ENCODE assay signal across 8 mouse cellular contexts in genomic region chr17:8164701-8165607, GRCm38 (mm10). TPM values are rescaled to one million over a fixed set of nuclear protein-coding genes. Genes with fewer than 3 reads are reported as not detected.
DNase-seq lines count a peak whose midpoint lies in the region; ATAC-seq and TF ChIP-seq lines count a peak whose summit lies in the region.
"Not testable (repeated sequence)": the region's sequence is repeated elsewhere in the genome, so short reads cannot be mapped to it uniquely, and the experiment has no call there.

Fgfr1op (plus strand) TSS chr17:8165501.

- peak; percentile 96 for ATAC-seq in embryonic facial prominence, embryonic 13.5 days (ENCODE audit: insufficient number of reproducible peaks, insufficient read depth, low FRiP score, low TSS enrichment, low read depth)
- ATAC-seq in granulocyte monocyte progenitor cell, adult 5-6 weeks (replicated peaks; ENCODE audit: poor library complexity, severe bottlenecking), result peak; percentile 83
- peak; percentile 84 for ATAC-seq in inflammation-experienced regulatory T-cells, adult 6 months

- H3K9ac ChIP-seq in embryonic facial prominence, embryonic 13.5 days, result peak within 1 kb of the TSS; percentile 67

- TF ChIP-seq CTCF in left cerebral cortex, adult 2 months (IDR thresholded peaks at IDR 0.05), result not testable (repeated sequence)

- not testable (repeated sequence) for H3K27ac ChIP-seq in embryonic facial prominence, embryonic 13.5 days
- H3K27ac ChIP-seq in left cerebral cortex, adult 2 months, result peak within 1 kb of the TSS; percentile 82

- peak within 1 kb of the TSS; percentile 54 for H3K4me3 ChIP-seq in embryonic facial prominence, embryonic 13.5 days
- peak within 1 kb of the TSS; percentile 50 for H3K4me3 ChIP-seq in left cerebral cortex, adult 2 months

- H3K4me2 ChIP-seq in embryonic facial prominence, embryonic 13.5 days, result peak within 1 kb of the TSS; percentile 55

- not testable (repeated sequence) for H3K9me3 ChIP-seq in embryonic facial prominence, embryonic 13.5 days

- H3K4me1 ChIP-seq in embryonic facial prominence, embryonic 13.5 days, result not testable (repeated sequence)

- H3K36me3 ChIP-seq in embryonic facial prominence, embryonic 13.5 days, result not testable (repeated sequence)

- peak; percentile 36 to 69 for DNase-seq in adrenal gland, adult 18-20 months (ENCODE audit: low spot score in 2 of 2)
- DNase-seq in left cerebral cortex, adult 2 months (ENCODE audit: extremely low spot score in 1 of 2, low spot score in 2 of 2), result peak; percentile 58 to 70
- DNase-seq in lung, postnatal 14 days, result peak; percentile 41
- DNase-seq in ovary, postnatal 10 days (ENCODE audit: low spot score), result peak; percentile 56
- peak; percentile 15 for DNase-seq in urinary bladder, postnatal 14 days (ENCODE audit: low spot score)

- intact Hi-C loops in left cerebral cortex, adult 2 months (cut with DNase I), result not testable (repeated sequence)

- not testable (repeated sequence) for H3K27me3 ChIP-seq in embryonic facial prominence, embryonic 13.5 days

- 2% methylated on average over 18 of the region's 55 CpGs for WGBS in embryonic facial prominence, embryonic 13.5 days

RNA-seq across cellular contexts. Expression of gene Fgfr1op, which starts in this region (rescaled TPM):
- total RNA-seq in adrenal gland, adult 18-20 months (2021), result 10 to 100 TPM; 17.5 to 26.1 TPM
- polyA plus RNA-seq in embryonic facial prominence, embryonic 13.5 days (2015; fragmentation: Nextera tagmentation; extraction: Ambion mirVana), result 35.0 and 35.7 TPM in 2 replicates
- total RNA-seq in granulocyte monocyte progenitor cell, adult 5-6 weeks (2014; fragmentation: Nextera tagmentation), result 34.3 and 38.7 TPM in 2 replicates
- 49.2 and 53.3 TPM in 2 replicates for total RNA-seq in granulocyte monocyte progenitor cell, adult 5-6 weeks (2017)
- polyA plus RNA-seq in inflammation-experienced regulatory T-cells, adult 6 months (2017; shearing (Covaris generic)), result 10 to 100 TPM; 22.8 to 31.0 (median 24.2) TPM
- 10 to 100 TPM; 21.4 to 21.7 TPM for total RNA-seq in left cerebral cortex, adult 2 months (2021)
